Mouse (Mus musculus): ENCODE data around the gene Smarcc2.

Gene Smarcc2

DNA sequence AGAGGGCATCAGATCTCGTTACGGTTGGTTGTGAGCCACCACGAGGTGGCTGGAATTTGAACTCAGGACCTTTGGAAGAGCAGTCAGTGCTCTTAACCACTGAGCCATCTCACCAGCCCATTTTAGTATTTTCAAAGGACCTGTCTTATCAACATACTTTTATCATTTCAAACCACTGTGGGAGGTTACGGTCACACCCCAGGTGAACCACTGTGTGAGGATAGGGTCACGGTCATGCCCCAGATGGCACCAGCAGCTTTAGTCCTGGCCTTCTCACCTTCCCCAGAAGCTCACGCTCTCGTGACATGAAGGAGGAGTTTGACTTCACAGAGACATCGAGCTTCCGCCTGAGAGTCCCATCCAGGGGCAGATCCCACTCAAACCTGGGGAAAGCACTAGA, 52.1 kb downstream of the Smarcc2 start:
- in situ Hi-C loops (cut with MboI; ENCODE audit: low sequenced_read_pairs) = no loop called here

DNA sequence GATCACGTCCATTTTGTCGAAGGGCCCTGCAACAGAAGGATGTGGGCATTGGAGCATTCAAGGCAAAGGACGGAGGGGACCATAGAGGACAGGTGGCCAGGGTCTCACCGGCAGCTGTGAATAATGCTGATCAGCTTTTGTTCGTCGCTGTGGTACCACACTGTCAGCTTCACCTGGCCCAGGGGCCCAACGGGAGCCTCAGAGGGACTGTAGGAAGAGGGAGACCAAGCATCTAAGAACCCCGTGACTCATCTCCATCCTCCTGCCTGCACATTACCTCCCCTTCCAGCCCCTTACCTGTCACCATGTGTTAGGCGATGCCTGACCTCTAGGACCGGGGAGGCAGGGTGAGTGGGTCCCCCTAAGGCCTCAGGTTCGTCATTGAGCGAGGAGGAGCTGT, 52.7 kb downstream of the Smarcc2 start:
- in situ Hi-C loops (cut with MboI; ENCODE audit: low sequenced_read_pairs) = no loop called here

DNA sequence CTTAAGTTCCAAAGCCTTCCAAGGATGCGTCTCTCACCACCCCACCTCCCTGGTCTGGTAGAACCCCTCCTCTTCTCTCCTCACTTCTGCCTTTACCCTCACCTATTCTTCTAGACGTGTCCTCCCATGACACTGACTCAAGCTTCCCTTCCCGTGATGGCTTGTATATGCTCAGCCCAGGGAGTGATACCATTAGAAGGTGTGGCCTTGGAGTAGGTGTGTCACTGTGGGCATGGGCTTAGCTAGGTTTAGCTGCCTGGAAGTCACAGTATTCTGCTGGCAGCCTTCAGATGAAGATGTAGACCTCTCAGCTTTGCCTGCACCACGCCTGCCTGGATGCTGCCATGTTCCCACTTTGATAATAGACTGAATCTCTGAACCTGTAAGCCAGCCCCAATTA, 56.0 kb downstream of the Smarcc2 start:
- in situ Hi-C loops (cut with MboI; ENCODE audit: low sequenced_read_pairs) = no loop called here

DNA sequence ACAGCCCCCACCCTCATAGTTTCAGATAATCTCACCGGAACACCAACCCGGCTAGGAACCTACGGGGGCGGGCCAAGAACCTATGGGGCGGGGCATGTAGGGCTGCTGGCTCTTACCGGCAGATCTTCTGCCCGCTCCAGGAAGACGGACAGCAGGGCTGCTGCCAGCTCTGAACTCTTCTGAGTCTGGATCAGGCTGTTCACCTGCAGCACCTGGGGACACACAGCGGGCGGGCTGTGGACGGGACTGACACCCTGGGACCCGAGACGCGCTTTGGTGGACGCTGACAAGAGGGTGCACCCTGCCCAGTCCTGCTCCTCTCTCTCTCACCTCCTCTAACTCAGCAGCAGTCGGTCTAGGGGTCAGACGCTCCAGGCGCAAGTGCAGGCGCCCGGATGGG, 57.0 kb downstream of the Smarcc2 start:
- in situ Hi-C loops (cut with MboI; ENCODE audit: low sequenced_read_pairs) = no loop called here

DNA sequence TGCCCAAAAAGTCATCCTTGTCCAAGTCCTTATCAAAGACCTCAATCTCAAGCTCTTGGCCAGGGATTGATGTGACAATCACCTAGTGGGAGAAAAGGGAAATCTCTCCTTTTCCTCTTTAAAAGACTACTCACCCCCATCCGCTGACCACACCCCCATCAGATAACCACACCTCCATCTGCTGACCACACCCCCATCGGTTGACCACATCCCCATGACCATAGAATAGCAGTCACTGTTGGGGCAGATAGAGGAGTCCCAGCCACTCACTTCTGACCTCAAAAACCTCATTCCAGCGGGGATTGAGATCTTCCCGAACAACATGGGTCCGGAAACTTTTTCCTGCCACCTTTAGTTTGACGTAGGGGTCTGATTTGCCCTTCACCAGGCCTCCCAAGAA, 57.6 kb downstream of the Smarcc2 start:
- in situ Hi-C loops (cut with MboI; ENCODE audit: low sequenced_read_pairs) = no loop called here

DNA sequence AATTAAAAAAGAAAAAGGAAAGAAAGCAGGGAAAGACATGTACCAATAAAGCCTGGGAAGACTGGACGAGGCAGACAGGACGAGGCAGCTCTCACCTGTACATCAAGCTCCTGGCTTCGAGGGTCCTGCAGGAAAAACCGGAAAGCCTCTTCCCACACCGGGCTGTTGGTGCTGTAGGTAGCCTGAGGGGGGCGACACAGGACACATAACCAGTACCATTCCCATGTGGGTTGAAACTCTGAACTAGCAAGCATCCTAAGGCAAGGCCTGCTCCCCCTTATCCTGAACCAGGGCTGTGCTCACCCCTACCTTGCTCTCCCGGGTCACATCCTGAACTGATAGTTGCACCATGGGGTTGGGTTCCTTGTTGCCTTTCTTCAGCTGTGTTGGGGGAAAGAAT, 59.8 kb downstream of the Smarcc2 start:
- in situ Hi-C loops (cut with MboI; ENCODE audit: low sequenced_read_pairs) = no loop called here

DNA sequence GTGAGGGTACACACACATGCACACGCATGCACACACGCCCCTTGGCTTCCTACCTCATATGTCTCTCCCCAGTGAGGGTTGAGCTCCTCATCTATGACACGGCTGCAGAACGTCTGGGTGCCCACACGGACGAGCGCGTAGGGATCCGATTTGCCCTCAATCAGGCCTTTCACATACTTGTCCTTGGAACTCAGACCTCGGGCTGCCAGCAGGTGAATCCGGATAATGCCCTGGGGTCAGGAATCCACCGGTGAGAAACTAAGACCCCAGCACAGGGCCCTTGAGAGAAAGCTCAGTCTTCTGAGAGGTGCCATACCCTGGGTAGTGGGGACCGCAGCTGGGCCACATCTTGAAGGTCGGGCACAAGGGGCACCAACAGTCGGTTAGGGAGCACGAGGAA, 61.5 kb downstream of the Smarcc2 start:
- in situ Hi-C loops (cut with MboI; ENCODE audit: low sequenced_read_pairs) = no loop called here

DNA sequence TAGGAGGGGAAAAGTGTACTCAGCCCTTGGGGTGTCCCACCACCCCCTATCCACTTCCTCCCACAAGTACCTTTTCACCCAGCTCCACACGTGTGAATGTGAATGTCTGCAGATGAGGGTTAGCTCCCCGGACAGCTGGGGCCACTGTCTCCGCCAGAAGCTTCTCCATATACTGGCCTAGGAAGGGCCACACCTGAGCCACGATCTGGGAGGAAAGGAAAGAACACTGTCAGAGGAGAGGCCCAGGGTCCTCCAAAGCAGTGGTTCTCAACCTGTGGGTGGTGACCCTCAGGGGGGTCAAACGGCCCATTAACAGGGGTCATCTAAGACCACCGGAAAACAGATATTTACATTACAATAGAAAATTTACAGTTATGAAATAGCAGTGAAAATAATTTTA, 63.3 kb downstream of the Smarcc2 start:
- in situ Hi-C loops (cut with MboI; ENCODE audit: low sequenced_read_pairs) = no loop called here

DNA sequence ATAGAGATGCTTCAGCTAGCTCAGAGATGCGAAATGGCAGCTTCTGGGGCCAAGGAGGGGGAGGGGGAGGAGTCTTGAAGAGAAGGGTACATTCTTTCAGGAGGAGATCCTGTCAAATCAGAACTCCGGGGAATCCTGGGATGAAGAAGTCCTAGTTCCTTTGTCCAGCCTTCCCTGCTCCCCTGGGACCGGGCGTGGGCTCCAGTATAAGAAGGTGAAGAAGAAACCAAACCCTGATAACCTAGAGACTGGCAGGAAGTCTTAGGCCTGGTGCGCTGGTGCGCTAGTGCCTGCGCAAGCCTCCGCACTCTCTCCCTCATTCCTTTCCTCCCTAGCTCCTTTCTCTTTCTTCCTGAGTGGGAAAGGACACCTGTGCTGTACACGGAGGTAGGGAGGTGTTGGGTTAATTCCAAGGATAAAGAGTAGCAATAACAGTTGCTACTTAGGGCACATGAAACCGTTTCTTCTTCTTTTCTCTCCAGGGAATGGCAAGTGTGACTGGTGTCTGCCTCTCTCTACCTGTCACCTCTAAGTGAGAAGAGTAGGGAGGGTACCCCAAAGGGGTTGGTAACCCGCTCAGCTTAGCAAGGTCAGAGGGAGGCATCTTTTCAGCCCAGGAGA, 65.2 kb downstream of the Smarcc2 start:
- in situ Hi-C loops (cut with MboI; ENCODE audit: low sequenced_read_pairs) = no loop called here

DNA sequence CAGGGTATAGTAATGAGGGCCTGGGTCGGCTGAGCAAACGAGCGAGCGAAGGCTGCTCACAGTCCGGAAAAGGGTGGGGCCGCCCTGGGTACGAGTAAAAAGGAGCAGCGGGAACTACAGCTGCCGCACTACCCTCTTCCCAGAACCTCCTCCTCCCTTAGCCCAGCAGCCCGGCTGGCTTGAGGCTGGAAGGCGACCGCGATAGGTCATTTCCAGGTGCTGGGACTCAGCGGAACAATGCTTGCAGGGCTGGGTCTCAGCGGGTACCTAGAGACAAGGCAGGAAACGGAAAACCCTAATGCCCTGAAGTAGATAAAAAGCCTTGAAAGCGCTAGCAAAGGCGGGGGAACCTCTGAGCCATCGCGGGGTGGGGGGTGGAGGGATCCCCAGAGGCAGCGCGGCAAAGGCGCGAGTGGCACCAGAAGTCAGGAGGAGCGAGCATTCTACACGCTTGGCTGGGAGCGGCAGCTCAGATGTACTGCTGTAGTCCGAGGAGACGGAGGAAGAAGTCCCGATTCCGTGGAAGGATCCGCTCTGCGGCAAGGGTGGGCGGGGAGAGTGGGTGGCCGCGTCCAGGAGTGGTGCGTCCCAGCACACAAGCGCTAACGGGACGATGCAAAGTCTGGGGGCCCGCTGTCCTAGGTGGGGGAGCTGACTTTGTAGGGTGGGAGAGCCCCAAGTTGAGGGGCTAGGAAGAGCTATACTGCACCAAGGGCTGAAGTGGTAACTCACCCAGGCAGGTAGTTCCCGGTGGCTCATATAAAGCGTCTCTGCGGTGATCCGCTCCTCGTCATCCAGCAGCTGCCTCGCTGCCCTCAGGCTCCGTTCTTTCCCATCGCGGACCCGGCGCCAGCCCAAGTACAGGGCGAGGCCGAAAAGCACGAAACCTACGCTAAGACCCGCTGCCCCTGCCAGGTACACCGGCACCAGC, 65.9 kb downstream of the Smarcc2 start:
- in situ Hi-C loops (cut with MboI; ENCODE audit: low sequenced_read_pairs) = no loop called here

DNA sequence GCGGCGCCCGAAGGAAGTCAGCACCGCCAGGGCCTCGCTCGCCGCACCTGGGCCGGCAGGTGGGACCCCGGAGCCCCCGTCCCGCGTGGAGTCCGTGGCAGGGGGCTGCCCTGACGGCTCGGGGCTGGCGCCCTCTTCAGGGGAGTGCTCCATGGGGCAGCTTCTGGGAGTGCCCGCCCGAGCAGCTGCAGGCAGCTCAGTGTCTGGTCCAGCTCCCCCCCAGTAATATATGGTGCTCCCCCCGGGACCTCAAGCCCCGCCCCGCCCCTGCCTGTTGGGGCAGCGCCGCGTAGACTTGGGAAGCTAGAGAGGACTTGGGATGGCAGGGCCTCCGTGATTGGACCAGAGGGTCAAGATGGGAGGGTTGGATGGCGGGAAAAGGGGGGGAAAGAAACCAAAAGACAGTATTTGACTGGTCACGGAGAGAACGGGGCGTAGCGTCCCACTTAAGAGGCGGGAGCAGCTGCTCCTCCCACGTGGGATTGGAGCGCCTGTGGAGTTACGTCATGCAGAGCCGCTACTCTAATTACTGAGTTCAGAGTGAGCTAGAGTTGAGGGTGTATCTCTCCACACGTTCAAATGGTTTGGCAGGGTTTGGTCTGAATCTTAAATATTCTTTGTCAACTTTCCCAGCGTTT, 66.7 kb downstream of the Smarcc2 start, which contains the start of gene Esyt1:
Gene Esyt1, minus strand, starts transcription at position 201 of the 638 bp plus-strand sequence.
- in situ Hi-C loops (cut with MboI; ENCODE audit: low sequenced_read_pairs) = no loop called here

DNA sequence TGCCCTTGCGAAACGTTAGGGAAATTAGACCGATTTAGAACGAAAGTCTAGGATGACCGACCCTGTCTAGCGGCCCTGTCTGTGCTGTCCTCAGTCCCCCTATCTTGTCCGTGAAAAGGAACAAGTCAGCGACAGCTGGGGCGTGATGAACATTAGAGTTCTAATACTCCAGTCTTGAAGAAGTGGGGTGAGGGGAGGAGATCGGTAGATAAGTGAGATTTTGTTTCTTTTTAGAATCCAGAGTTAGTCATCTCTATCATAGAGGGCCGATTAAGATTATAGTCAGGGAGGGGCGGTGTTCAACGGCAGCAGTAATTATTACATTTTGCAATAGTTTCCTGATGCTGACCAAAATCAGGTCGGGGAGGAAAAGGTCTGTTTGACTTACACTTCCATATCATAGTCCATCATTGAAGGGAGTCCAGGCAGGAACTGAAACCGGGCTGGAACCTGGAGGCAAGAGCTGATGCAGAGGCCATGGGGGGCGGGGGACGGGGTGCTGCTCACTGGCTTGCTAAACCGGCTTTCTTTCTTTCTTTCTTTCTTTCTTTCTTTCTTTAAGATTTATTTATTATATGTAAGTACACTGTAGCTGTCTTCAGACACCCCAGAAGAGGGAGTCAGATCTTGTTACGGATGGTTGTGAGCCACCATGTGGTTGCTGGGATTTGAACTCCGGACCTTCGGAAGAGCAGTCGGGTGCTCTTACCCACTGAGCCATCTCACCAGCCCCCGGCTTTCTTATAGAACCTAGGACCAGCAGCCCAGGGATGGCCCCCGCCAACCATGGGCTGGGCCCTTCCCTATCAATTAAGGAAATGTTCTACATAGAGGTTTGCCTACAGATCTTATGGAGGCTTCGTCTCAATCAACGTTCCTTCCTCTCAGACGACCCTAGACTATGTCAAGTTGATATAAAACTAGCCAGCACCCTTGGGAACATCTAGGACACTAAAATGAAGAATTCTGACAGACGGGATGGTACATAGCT, 67.6 kb downstream of the Smarcc2 start:
- in situ Hi-C loops (cut with MboI; ENCODE audit: low sequenced_read_pairs) = no loop called here

DNA sequence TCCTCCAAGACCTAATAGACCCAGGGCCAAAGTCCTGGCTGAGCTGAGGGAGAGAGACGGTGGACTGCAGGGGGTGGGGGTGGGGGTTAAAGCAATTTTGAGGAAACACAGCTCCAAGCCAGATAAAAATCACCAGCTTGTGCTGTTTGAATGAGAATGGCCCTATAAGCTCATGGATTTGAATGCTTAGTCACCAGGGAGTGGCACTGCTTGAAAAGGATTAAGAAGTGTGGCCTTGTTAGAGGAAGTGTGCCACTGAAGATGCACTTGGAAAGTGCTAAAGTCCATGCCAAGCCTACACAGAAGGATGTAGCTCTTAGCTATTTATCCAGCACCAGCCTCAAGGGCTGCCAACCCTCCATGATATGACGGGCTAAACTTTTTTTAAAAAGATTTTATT, 76.2 kb downstream of the Smarcc2 start:
- in situ Hi-C loops (cut with MboI; ENCODE audit: low sequenced_read_pairs) = no loop called here

DNA sequence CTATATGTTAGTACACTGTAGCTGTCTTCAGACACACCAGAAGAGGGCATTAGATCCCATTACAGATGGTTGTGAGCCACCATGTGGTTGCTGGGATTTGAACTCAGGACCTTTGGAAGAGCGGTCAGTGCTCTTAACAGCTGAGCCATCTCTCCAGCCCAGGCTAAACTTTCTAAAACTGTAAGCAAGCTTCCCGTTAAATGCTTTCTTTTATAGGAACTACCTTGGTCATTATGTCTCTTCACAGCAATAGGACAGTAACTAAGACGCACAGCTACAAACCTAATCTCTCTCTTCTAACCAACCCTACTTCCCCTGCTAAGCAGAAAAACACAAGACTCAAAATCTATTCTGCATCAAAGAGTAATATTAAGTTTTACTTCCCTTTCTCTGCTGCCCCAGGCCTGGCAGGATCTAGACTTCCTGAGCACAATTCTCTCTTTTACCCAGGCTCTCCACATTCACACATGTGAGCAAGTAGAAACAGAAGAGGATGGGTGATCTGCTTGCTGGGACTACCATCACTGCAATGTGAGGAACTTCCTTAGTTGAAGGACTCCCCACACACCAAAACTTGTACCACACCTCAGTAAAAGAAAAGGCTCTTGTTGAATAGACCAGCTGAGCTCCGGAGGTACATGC, 76.7 kb downstream of the Smarcc2 start:
- in situ Hi-C loops (cut with MboI; ENCODE audit: low sequenced_read_pairs) = no loop called here

DNA sequence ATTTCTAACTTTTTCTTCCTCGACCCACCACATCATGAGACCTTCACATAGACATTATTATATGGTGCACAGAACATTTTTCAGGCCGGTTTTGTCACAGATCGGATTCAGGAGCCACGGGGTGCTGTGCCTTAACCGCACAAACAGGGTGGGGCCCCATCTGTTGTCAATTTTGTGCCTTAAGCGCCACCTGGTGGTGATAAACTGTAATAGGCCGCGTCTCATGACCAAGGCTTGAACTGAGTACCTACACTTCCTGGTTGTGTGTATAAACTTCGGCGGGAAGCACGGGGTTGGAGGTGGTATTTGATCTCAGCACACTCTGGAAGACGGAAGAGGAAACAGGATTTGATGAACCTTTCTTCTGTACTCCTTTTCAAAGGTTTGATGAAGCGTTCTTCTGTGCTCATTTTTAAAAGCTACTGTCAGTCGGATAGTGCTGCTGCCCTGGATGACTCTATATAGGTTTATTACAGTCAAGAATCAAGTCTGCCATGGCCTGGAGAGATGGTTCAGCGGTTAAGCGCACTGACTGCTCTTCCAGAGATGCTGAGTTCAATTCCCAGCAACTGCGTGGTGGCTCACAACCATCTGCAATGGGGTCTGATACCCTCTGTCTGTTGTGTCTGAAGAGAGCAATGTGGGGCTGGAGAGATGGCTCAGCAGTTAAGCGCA, 77.4 kb downstream of the Smarcc2 start:
- in situ Hi-C loops (cut with MboI; ENCODE audit: low sequenced_read_pairs) = no loop called here

DNA sequence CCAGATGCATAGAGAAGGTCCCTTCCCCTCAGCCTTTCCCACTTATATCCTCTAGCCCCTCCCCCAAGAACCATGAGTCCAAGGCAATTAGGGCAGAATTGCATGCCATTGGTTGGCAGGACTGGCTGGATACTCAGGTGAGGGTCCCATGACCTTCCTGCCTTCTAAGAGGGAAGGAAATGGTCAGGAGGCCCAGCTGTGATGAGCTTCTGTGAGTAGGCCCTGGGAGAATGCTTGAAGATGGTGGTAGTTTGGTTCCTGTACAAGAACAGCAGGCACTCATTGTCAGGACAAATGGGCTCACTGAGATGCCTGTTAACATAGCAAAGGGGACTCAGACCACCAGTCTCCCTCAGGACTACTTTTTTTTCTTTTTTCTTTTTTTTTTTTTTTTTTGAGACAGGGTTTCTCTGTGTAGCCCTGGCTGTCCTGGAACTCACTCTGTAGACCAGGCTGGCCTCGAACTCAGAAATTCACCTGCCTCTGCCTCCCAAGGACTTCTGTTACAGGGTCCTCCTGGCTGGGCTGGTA, 79.4 kb downstream of the Smarcc2 start:
- in situ Hi-C loops (cut with MboI; ENCODE audit: low sequenced_read_pairs) = no loop called here

Measured in CH12F3 (cell line).